Mouse (Mus musculus) MEL (cell line): ENCODE data around the gene Ephb2.

Source experiments
- CHD1 ChIP-seq: IDR thresholded peaks from 2 replicates; pipeline ENCODE4 v1.6.1; 2012; ENCODE audit warnings: low read depth, mild to moderate bottlenecking, inconsistent platforms, low read length, improper control_type of control experiment
- E2F4 ChIP-seq: IDR thresholded peaks from 2 replicates; pipeline ENCODE4 v1.6.1; 2011; ENCODE audit warnings: low read depth, low read length, improper control_type of control experiment, borderline replicate concordance
- MYC ChIP-seq: IDR thresholded peaks from 2 replicates; pipeline ENCODE4 v1.6.1; 2011; ENCODE audit warnings: low read depth, mild to moderate bottlenecking, low read length, improper control_type of control experiment, moderate library complexity

DNA sequence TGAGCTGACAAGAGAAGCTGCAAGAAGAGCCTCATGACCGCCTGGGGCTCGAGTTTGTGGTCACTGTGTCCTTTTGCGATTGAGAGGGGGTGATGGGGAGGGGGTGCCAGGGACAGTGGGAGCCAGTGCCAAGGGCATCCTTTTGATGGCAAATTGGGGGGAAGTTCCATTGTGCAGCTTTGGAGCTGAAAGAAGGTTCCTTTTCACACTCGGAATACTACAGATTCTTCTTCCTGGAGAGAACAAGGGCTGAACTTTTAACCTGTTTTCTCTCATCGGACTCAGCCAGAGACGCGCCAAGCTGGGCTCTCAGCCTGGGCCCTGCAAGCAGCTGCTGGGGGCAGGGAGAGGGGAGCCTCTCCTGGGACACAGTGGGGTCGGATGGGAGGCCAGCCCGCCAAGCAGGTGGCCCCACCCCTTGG, 59.3 kb downstream of the Ephb2 start:
- TF ChIP-seq CHD1, result no peak
- TF ChIP-seq E2F4, result no peak
- TF ChIP-seq MYC, result no peak
